Mouse (Mus musculus) cortical plate, adult 2 months (tissue): ENCODE measurements around the gene Abhd14a.

ENCODE experiments used
- CTCF ChIP-seq: fragments of 200-500 bp; IDR thresholded peaks from 2 replicates; pipeline ENCODE4 v1.5.1; 2011; ENCODE audit warnings: mild to moderate bottlenecking, control low read depth, low read length; ENCODE audit not compliant: insufficient read depth; ENCODE audit errors: extremely low read depth
- POLR2A ChIP-seq: fragments of 200-500 bp; IDR thresholded peaks from 2 replicates; pipeline ENCODE4 v1.6.1; 2011; ENCODE audit warnings: mild to moderate bottlenecking, low read length, control low read depth; ENCODE audit not compliant: insufficient read depth; ENCODE audit errors: extremely low read depth

- TF ChIP-seq CTCF (no peak), POLR2A (no peak)
These were observed 33.1 kb upstream of the Abhd14a start for GRCm38 (mm10) chr9:106480541-106480940.
